Mouse (Mus musculus): Measurements from ENCODE around the gene Rnf152. TPM values are rescaled to one million over a fixed set of nuclear protein-coding genes. Genes with fewer than 3 reads are reported as not detected.

Gene Rnf152
- total and polyA plus RNA-seq, 3 experiments: under 0.01 TPM; not detected in 2

- Histone ChIP-seq H3K4me2 (ENCODE audit: insufficient read depth, low read depth, poor library complexity, severe bottlenecking) (no peak overlapping the region), H3K36me3 (replicated peaks in 1 of 2; ENCODE audit: control insufficient read depth in 1 of 2, insufficient read depth in 1 of 2, low read length in 1 of 2) (no peaks in the 10 kb centered on the region), H3K4me1 (ENCODE audit: control insufficient read depth in 1 of 2, insufficient read depth in 2 of 2) (no peaks in the 10 kb centered on the region), H3K27me3 (replicated peaks) (peaks cover 66% of the 10 kb centered on the region), H3K79me2 (replicated peaks; ENCODE audit: control insufficient read depth, extremely low read depth, insufficient read depth, poor library complexity, severe bottlenecking) (no peaks in the 10 kb centered on the region), H3K9ac (ENCODE audit: insufficient read depth, low read depth) (no peak overlapping the region), H3K27ac (ENCODE audit: insufficient read depth, low read depth) (no peak overlapping the region), H3K9me3 (replicated peaks; ENCODE audit: low read length) (no peaks in the 10 kb centered on the region), H3K4me3 (replicated peaks in 1 of 3; ENCODE audit: low read depth in 2 of 3, low read length in 2 of 3, poor library complexity in 1 of 3) (no peak overlapping the region)
- no peak for DNase-seq (ENCODE audit: extremely low read depth)
- TF ChIP-seq RCOR1 (conservative IDR thresholded peaks at IDR 0.05; ENCODE audit: low read depth, low read length) (no peak), PAX5 (IDR thresholded peaks at IDR 0.05; ENCODE audit: low read length) (no peak), ZKSCAN1 (IDR thresholded peaks at IDR 0.05; ENCODE audit: borderline replicate concordance, low read depth, low read length) (no peak), UBTF (IDR thresholded peaks at IDR 0.05; ENCODE audit: low read depth, low read length) (no peak), MXI1 (IDR thresholded peaks at IDR 0.05; ENCODE audit: low read depth, low read length) (no peak), KAT2A (IDR thresholded peaks at IDR 0.05; ENCODE audit: insufficient replicate concordance, low read length) (no peak), SMC3 (IDR thresholded peaks at IDR 0.05; ENCODE audit: low read depth, low read length) (no peak), USF2 (conservative IDR thresholded peaks at IDR 0.05; ENCODE audit: low read depth, low read length) (no peak), ETS1 (conservative IDR thresholded peaks at IDR 0.05; ENCODE audit: low read depth, low read length) (no peak), TBP (conservative IDR thresholded peaks at IDR 0.05; ENCODE audit: low read depth, low read length) (no peak), JUN (IDR thresholded peaks at IDR 0.05; ENCODE audit: insufficient read depth, low read depth, low read length) (no peak)
- in situ Hi-C loops (cut with MboI; ENCODE audit: low pct_ligation_motif_present, low pct_unique_long_range_greater_than_20kb, low sequenced_read_pairs) (no loop called here), dilution Hi-C loops (cut with MboI; ENCODE audit: extremely low pct_ligation_motif_present, extremely low pct_unique_long_range_greater_than_20kb, low sequenced_read_pairs) (no loop called here)
Measured at GRCm38 (mm10) chr1:105246075-105246574, 110.4 kb downstream of the Rnf152 start.

DNA sequence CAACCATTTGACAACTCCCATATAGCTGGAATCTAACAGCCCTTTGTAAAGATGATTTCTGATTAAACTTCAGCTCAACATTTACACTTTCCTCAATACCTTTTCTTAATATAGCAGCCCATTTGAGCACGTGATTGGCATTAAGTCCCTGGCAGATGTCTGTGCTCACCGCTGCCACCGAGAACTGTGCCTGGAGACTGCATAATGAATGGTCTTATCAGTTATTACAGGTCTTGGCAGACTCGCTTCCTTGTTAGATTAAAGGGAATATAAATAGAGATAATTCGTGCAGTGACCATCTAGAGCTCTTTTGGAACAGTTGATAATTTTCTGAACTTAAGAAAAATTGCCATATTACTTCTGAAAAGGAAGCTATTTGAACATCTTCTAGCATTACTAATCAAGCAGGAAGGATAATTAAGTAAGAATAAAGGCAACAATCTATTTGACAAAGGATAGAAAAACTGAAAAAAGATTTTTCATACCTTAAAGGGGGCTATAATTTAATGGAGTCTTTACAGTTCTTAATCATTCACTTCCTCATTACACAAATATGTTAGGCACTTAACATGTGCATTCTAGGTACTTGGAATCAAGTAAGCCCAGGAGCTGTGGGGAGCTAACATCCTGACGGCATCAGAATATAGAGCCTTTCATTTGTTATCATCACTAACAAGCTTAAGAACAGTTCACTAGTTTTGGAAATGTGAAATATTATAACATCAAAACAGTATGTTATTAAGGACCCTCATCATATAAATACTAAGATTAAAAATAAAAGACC lies 113.0 kb downstream of the Rnf152 start:
- no peaks in the 10 kb centered on the region for H3K36me3 ChIP-seq (replicated peaks in 1 of 2; ENCODE audit: control insufficient read depth in 1 of 2, insufficient read depth in 1 of 2, low read length in 1 of 2)
- dilution Hi-C loops (cut with MboI; ENCODE audit: extremely low pct_ligation_motif_present, extremely low pct_unique_long_range_greater_than_20kb, low sequenced_read_pairs) (no loop called here), in situ Hi-C loops (cut with MboI; ENCODE audit: low pct_ligation_motif_present, low pct_unique_long_range_greater_than_20kb, low sequenced_read_pairs) (no loop called here)
- no peaks in the 10 kb centered on the region for H3K4me1 ChIP-seq (ENCODE audit: control insufficient read depth in 1 of 2, insufficient read depth in 2 of 2)
- TF ChIP-seq MAFK (IDR thresholded peaks at IDR 0.05; ENCODE audit: insufficient replicate concordance, low read length) (no peak), SIN3A (IDR thresholded peaks at IDR 0.05; ENCODE audit: low read length) (no peak), ZNF384 (IDR thresholded peaks at IDR 0.05; ENCODE audit: low read depth, low read length) (no peak), USF1 (IDR thresholded peaks at IDR 0.05; ENCODE audit: low read depth, low read length) (no peak)
- H3K4me3 ChIP-seq (replicated peaks in 1 of 3; ENCODE audit: low read depth in 2 of 3, low read length in 2 of 3, poor library complexity in 1 of 3): no peak overlapping the region
- H3K27me3 ChIP-seq (replicated peaks): peaks cover 73% of the 10 kb centered on the region
- no peak for DNase-seq (ENCODE audit: extremely low read depth)
- H3K79me2 ChIP-seq (replicated peaks; ENCODE audit: control insufficient read depth, extremely low read depth, insufficient read depth, poor library complexity, severe bottlenecking): no peaks in the 10 kb centered on the region
- no peak overlapping the region for H3K27ac ChIP-seq (ENCODE audit: insufficient read depth, low read depth)
- no peak overlapping the region for H3K4me2 ChIP-seq (ENCODE audit: insufficient read depth, low read depth, poor library complexity, severe bottlenecking)
- no peak overlapping the region for H3K9ac ChIP-seq (ENCODE audit: insufficient read depth, low read depth)
- H3K9me3 ChIP-seq (replicated peaks; ENCODE audit: low read length): no peaks in the 10 kb centered on the region

All from CH12.LX (cell line).